ENCODE assay signal across 17 mouse cellular contexts in the genomic region with DNA sequence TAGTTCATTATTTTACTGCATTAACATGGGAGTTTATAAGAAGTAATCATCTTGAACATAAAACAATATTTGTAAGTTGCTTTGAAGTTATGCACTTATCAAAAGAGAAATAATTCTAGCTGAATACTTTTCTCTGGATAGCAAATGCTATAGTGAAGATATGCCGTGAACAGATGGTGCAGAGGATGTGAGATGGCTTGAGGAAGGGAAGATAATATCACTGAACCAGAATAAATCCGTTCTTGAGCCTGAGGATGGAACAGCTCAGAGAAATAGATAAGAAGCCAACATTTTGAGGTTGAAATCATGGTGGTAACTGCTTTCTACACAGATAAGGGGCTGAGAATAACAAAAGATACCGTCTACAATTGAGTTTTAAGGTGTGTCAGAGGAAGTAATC.
DNase-seq lines count a peak whose midpoint lies in the region.
"Had no signal": no experiment of that assay in that cellular context is flagged by ENCODE, and none has a peak within 500 bp of the region (broad histone marks: within the 10 kb centered on the region; RNA-seq: fewer than 3 reads in every experiment).

No protein-coding gene starts in this region.

- intact Hi-C loops in left cerebral cortex, postnatal 14 days (cut with DNase I) = no loop called here

- peak; percentile 84 for DNase-seq in right cerebral cortex, adult 18-20 months
- DNase-seq in right cerebral cortex, postnatal 4 days = no peak
- DNase-seq in layer of hippocampus, adult 9-10 months (ENCODE audit: low spot score) = peak; percentile 7
- DNase-seq in left cerebral cortex, postnatal 14 days (ENCODE audit: low spot score in 2 of 2) = peak; percentile 49 to 50
- peak; percentile 85 for DNase-seq in telencephalon, adult 2 months (ENCODE audit: low read depth, low spot score)
- DNase-seq in retina, postnatal 1 day = no peak
- DNase-seq in adipocyte (ENCODE audit: low spot score) = no peak
- DNase-seq: adrenal gland, postnatal 10 days; cerebellum, adult 8-10 months; cerebellum, postnatal 36 days; embryo, embryonic 11 days; gastrocnemius, postnatal 25 days; heart, adult 18-20 months; heart, postnatal 14 days; kidney, postnatal 25 days; lung, embryonic 14.5 days; lung, postnatal 36 days had no signal

Comparison
In these comparisons a context has a peak if more than half of its experiments do, and no peak if none do; other contexts are left out.
1. DNase-seq: peak in right cerebral cortex, adult 18-20 months (single experiment), layer of hippocampus, adult 9-10 months (single experiment), left cerebral cortex, postnatal 14 days (2 of 2) and telencephalon, adult 2 months (single experiment); none in right cerebral cortex, postnatal 4 days (single experiment), retina, postnatal 1 day (single experiment) and adipocyte (single experiment).